Mouse (Mus musculus): ENCODE data around the gene Krt24.

The Krt24 gene

DNA sequence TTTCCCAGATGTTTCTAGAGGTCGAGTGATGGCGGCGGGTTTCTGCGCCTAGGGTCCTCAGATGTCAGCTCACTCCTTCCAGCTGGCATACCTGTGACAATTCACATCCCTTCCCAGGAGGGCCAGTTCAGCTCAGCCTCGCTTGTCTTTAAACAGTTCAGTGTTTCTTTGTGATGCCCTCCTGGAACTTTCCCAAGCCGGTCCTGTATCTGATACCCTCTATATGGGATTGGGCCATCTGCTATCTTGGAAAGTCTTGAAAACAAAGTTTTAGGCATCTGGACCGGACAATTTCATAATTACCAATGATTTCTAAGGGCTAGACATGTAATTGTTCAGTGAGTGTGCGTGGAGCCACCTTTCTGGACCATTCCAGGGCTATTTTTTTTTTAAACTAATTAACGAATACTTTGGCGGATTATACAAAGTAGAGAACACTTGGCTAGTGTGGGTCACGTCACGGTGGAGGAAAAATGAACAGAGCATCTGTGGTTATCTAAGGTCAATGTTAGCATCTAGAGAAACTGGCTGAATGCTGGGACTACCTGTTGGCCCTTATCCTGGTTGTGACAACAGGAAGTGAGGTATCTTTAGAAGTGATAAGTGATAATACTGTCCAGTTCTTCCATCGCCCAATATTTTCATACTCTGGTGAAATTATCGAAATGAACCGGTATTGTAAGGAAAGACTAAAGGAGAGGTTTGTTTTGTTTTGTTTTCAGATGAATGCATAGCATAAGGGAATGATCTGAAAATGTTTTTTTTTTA, 53.8 kb downstream of the Krt24 start:
- TF ChIP-seq GATA4 (IDR thresholded peaks at IDR 0.05; ENCODE audit: insufficient replicate concordance, low read length), result no peak

DNA sequence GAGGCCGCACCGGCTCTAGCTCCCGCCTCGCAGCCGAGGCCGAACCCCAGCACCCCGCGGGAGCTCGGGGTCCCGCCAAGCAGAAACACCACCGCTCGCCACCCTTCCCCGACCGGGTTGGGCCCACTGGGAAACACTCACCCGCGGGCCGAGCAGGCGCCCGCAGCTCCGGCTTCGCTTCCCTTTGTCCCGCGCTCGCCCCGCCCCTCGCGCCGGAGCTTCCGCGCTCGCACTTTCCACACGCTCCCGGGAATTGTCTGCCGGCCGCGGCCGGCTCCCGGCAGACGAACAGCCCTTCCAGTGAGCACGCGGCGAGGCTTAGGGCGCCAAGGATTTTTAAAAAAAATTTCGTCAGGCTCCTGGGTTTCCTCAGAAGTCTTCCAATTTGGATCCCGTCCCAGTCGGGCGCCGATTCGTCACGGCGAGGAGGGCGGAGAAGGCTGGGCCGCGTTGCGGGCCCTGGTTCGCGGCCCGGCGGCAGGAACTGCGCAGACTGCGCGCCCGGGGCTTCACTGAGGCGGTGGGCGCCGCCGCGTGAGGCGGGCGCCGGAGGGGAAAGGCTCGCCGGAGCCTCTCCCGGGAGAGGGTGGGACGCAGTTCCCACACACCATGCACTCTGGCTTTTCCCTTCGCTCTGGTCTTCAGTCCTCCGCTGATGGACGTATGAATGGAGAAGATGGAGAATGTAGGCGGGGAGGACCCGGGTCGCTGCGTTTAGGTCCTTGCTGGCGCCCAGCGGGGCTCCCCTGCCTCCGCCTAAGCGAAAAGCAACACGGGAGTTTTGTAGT, 54.6 kb downstream of the Krt24 start, which contains the start of gene Smarce1:
Gene Smarce1 (minus strand): TSS at position 757 of the 788 bp plus-strand sequence.
- TF ChIP-seq GATA4 (IDR thresholded peaks at IDR 0.05; ENCODE audit: insufficient replicate concordance, low read length), result no peak
